Mouse (Mus musculus) cerebellum, adult 2 months (tissue): ENCODE data around the gene S100a4.

Experiments
- CTCF ChIP-seq: fragments of 200-500 bp; IDR thresholded peaks from 2 replicates; pipeline ENCODE4 v1.5.1; 2011; ENCODE audit warnings: low read depth, mild to moderate bottlenecking, control low read depth, low read length, moderate library complexity, borderline replicate concordance; ENCODE audit not compliant: insufficient read depth
- POLR2A ChIP-seq: fragments of 200-500 bp; IDR thresholded peaks from 2 replicates; pipeline ENCODE4 v1.6.1; 2011; ENCODE audit warnings: low read length, control low read depth, borderline replicate concordance; ENCODE audit not compliant: insufficient read depth

DNA sequence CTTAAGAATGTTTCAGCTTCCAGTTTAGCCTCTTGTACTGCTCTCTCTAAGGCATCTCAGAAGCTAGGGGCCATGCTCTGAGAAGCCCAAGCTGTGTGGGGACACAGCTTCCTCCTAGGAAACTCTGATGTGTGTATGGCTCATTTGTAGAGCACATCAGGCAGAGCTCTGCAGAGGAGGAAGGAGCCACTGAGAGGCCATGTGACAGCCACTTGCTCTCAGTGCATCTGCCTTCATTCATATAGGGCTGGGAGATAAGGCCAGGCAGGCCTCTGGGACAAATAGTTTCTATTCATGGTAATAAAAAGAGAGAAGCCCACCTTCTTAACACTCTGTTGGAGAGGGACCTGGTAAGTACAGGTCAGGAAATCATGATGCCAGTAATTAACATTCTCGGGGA is 9.1 kb upstream of the S100a4 start:
- TF ChIP-seq CTCF (no peak), POLR2A (no peak)
